Mouse (Mus musculus): Measurements from ENCODE around the gene Cideb. TPM values are rescaled to one million over a fixed set of nuclear protein-coding genes. Genes with fewer than 3 reads are reported as not detected.

Gene Cideb
- total and polyA plus RNA-seq, 3 experiments = 0.61 to 2.3 TPM; not detected in 1

GRCm38 (mm10) chr14:55781310-55781709 is 23.1 kb upstream of the Cideb start (continued):
- TF ChIP-seq KAT2A (IDR thresholded peaks at IDR 0.05; ENCODE audit: insufficient replicate concordance, low read length) (no peak), IRF4 (IDR thresholded peaks at IDR 0.05; ENCODE audit: low read depth, low read length) (peak; percentile 48; the same call in 1 of the 2 replicates), CHD2 (IDR thresholded peaks at IDR 0.05; ENCODE audit: low read length) (0 out of 2 replicates have a peak, but pooled peaks have one; percentile 16), E2F4 (IDR thresholded peaks at IDR 0.05; ENCODE audit: insufficient replicate concordance, low read depth, low read length) (no peak), POLR2A (IDR thresholded peaks at IDR 0.05; ENCODE audit: low read depth, low read length) (no peak), MAZ (IDR thresholded peaks at IDR 0.05; ENCODE audit: low read depth, low read length) (no peak), POLR2AphosphoS2 (IDR thresholded peaks at IDR 0.05; ENCODE audit: low read depth, low read length) (no peak), CTCF (conservative IDR thresholded peaks at IDR 0.05 in 1 of 2, IDR thresholded peaks at IDR 0.05 in 1 of 2; ENCODE audit: low read depth in 2 of 2, low read length in 2 of 2) (peak; percentile 97 to 100), USF2 (conservative IDR thresholded peaks at IDR 0.05; ENCODE audit: low read depth, low read length) (no peak), HCFC1 (IDR thresholded peaks at IDR 0.05; ENCODE audit: low read depth, low read length) (no peak), SIN3A (IDR thresholded peaks at IDR 0.05; ENCODE audit: low read length) (no peak), ZNF384 (IDR thresholded peaks at IDR 0.05; ENCODE audit: low read depth, low read length) (0 out of 2 replicates have a peak, but pooled peaks have one; percentile 7), NRF1 (IDR thresholded peaks at IDR 0.05; ENCODE audit: low read depth, low read length) (0 out of 2 replicates have a peak, but pooled peaks have one; percentile 19), TBP (conservative IDR thresholded peaks at IDR 0.05; ENCODE audit: low read depth, low read length) (no peak)

GRCm38 (mm10) chr14:55780736-55781135 is 22.5 kb upstream of the Cideb start:
- TF ChIP-seq JUND (conservative IDR thresholded peaks at IDR 0.05; ENCODE audit: low read depth, low read length) (no peak), NELFE (IDR thresholded peaks at IDR 0.05; ENCODE audit: low read depth, low read length) (no peak), RAD21 (IDR thresholded peaks at IDR 0.05; ENCODE audit: low read depth, low read length) (no peak), UBTF (IDR thresholded peaks at IDR 0.05; ENCODE audit: low read depth, low read length) (no peak), ZMIZ1 (IDR thresholded peaks at IDR 0.05; ENCODE audit: low read depth, low read length) (no peak), POLR2A (IDR thresholded peaks at IDR 0.05; ENCODE audit: low read depth, low read length) (no peak), RCOR1 (conservative IDR thresholded peaks at IDR 0.05; ENCODE audit: low read depth, low read length) (no peak), ELF1 (IDR thresholded peaks at IDR 0.05; ENCODE audit: low read depth, low read length) (no peak), JUN (IDR thresholded peaks at IDR 0.05; ENCODE audit: insufficient read depth, low read depth, low read length) (no peak)

More at GRCm38 (mm10) chr14:55780736-55781135, 22.5 kb upstream of the Cideb start:
- H3K27me3 ChIP-seq (replicated peaks) = peaks cover 55% of the 10 kb centered on the region
- H3K79me2 ChIP-seq (replicated peaks; ENCODE audit: control insufficient read depth, extremely low read depth, insufficient read depth, poor library complexity, severe bottlenecking) = no peaks in the 10 kb centered on the region
- no peak overlapping the region for H3K27ac ChIP-seq (ENCODE audit: insufficient read depth, low read depth)
- dilution Hi-C loops (cut with MboI; ENCODE audit: extremely low pct_ligation_motif_present, extremely low pct_unique_long_range_greater_than_20kb, low sequenced_read_pairs) (no loop called here), in situ Hi-C loops (cut with MboI; ENCODE audit: low pct_ligation_motif_present, low pct_unique_long_range_greater_than_20kb, low sequenced_read_pairs) (no loop called here)
- H3K4me1 ChIP-seq (ENCODE audit: control insufficient read depth in 1 of 2, insufficient read depth in 2 of 2) = peaks cover 0 to 8% of the 10 kb centered on the region in 2 experiments; a peak in 1 of 4 replicates
- H3K9ac ChIP-seq (ENCODE audit: insufficient read depth, low read depth) = no peak overlapping the region
- H3K4me3 ChIP-seq (replicated peaks in 1 of 3; ENCODE audit: low read depth in 2 of 3, low read length in 2 of 3, poor library complexity in 1 of 3) = no peak overlapping the region
- H3K36me3 ChIP-seq (replicated peaks in 1 of 2; ENCODE audit: control insufficient read depth in 1 of 2, insufficient read depth in 1 of 2, low read length in 1 of 2) = no peaks in the 10 kb centered on the region
- DNase-seq (ENCODE audit: extremely low read depth) = no peak
- peak overlapping the region; percentile 33; the same call in 1 of the 2 replicates for H3K4me2 ChIP-seq (ENCODE audit: insufficient read depth, low read depth, poor library complexity, severe bottlenecking)
- H3K9me3 ChIP-seq (replicated peaks; ENCODE audit: low read length) = no peaks in the 10 kb centered on the region
